Mouse (Mus musculus) ES-E14 (cell line): ENCODE results near the gene Polg2. TPM values are rescaled to one million over a fixed set of nuclear protein-coding genes. Genes with fewer than 3 reads are reported as not detected.

Source experiments
- DNase-seq: peaks from one replicate; pipeline ENCODE4 v3.0.0-alpha.2; 2013; ENCODE audit warnings: low read depth, low spot score
- H3K27ac ChIP-seq: 2 replicates; pipeline ENCODE4 v1.5.1; 2012; ENCODE audit warnings: low read depth, mild to moderate bottlenecking, low read length, moderate library complexity, mixed read lengths; ENCODE audit not compliant: poor library complexity, insufficient read depth, severe bottlenecking
- H3K36me3 ChIP-seq: 2 replicates; pipeline ENCODE4 v1.6.1; 2012; ENCODE audit warnings: mild to moderate bottlenecking, low read length, moderate library complexity, mixed read lengths; ENCODE audit not compliant: control insufficient read depth, poor library complexity, insufficient read depth, severe bottlenecking
- H3K4me1 ChIP-seq, 2 experiments: fragments of 150-350 bp in 1 of 2; sonication (generic) in 1 of 2; 2 replicates each; pipeline ENCODE4 v1.6.1; 2012; ENCODE audit warnings: low read length in 2 of 2, mild to moderate bottlenecking in 1 of 2, mixed read lengths in 1 of 2; ENCODE audit not compliant: control insufficient read depth in 2 of 2, insufficient read depth in 2 of 2, poor library complexity in 1 of 2
- H3K4me3 ChIP-seq, 2 experiments: fragments of 150-350 bp in 1 of 2; sonication (generic) in 1 of 2; 2 replicates each; pipeline ENCODE4 v1.5.1; 2012; ENCODE audit warnings: low read length in 2 of 2, low read depth in 1 of 2, mild to moderate bottlenecking in 1 of 2, mixed read lengths in 1 of 2; ENCODE audit not compliant: insufficient read depth in 1 of 2, poor library complexity in 1 of 2, severe bottlenecking in 1 of 2
- H3K9ac ChIP-seq: 2 replicates; pipeline ENCODE4 v1.6.1; 2012; ENCODE audit warnings: low read depth, mild to moderate bottlenecking, low read length, mixed read lengths; ENCODE audit not compliant: poor library complexity, insufficient read depth, severe bottlenecking
- H3K9me3 ChIP-seq: fragments of 150-350 bp; sonication (generic); 2 replicates; pipeline ENCODE4 v1.6.1; 2012; ENCODE audit warnings: low read depth, mild to moderate bottlenecking, low read length; ENCODE audit not compliant: control insufficient read depth, insufficient read depth
- CHD2 ChIP-seq: IDR thresholded peaks from 2 replicates; pipeline ENCODE4 v1.6.1; 2014; ENCODE audit warnings: mild to moderate bottlenecking, low read depth, low read length, inconsistent platforms
- HCFC1 ChIP-seq: IDR thresholded peaks from 2 replicates; pipeline ENCODE4 v1.6.1; 2012; ENCODE audit warnings: low read length, inconsistent platforms, borderline replicate concordance; ENCODE audit not compliant: insufficient read depth
- MAFK ChIP-seq: IDR thresholded peaks from 2 replicates; pipeline ENCODE4 v1.6.1; 2014; ENCODE audit warnings: mild to moderate bottlenecking, low read depth, low read length, inconsistent platforms; ENCODE audit not compliant: insufficient read depth
- ZC3H11A ChIP-seq: IDR thresholded peaks from 2 replicates; pipeline ENCODE4 v1.6.1; 2012; ENCODE audit warnings: low read depth, mild to moderate bottlenecking, inconsistent platforms, low read length, borderline replicate concordance
- ZNF384 ChIP-seq: IDR thresholded peaks from 2 replicates; pipeline ENCODE4 v1.6.1; 2012; ENCODE audit warnings: low read depth, low read length, inconsistent platforms
- in situ Hi-C, 2 experiments: fragments of 600-800 bp; cut with MboI; formaldehyde crosslinking; loops; one replicate each; pipeline ENCODE4 v1.15.1; 2025; ENCODE audit warnings: low sequenced_read_pairs in 2 of 2, inconsistent platforms in 1 of 2; ENCODE audit not compliant: unreplicated experiment in 2 of 2
- total RNA-seq: library from RNA; depleted of rRNA; stranded (reverse); fragments of 300-350 nt; gene quantifications from 2 replicates; pipeline ENCODE4 v1.2.3, GENCODE M21; 2012

The Polg2 gene
- total RNA-seq, 1 experiment = 8.7 TPM

DNA sequence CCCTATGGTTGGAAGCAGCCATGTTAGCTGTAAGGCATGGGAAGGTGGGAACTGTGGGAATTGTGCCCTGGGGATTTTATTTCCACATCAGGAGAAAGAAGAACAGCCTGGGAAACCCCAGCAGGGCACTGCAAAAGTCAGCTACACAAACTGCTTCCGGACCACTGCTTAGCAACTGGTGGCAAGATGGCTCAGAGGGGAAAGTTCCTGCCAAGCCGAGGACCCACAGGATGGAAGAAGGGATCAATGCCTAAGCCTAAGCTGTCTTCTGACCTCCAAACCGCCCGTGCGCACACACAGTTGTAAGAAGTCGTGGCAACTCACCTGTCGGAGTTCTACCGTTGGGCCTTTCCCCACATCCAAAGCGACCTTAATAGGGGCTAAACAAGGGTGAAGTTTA, 6.3 kb downstream of the Polg2 start:
- no peak overlapping the region for H3K27ac ChIP-seq
- no peak overlapping the region for H3K9ac ChIP-seq
- in situ Hi-C loops = loop anchor here in 1 of 2 experiments (10.0 kb wide), 1 partner anchor 358 kb away; no protein-coding TSS in a partner anchor
- DNase-seq = no peak
- no peak overlapping the region for H3K4me3 ChIP-seq
- no peaks in the 10 kb centered on the region for H3K9me3 ChIP-seq
- H3K36me3 ChIP-seq = peaks cover 42% of the 10 kb centered on the region
- no peaks in the 10 kb centered on the region for H3K4me1 ChIP-seq
- TF ChIP-seq ZNF384 (no peak), ZC3H11A (no peak), CHD2 (no peak), HCFC1 (no peak), MAFK (no peak)

DNA sequence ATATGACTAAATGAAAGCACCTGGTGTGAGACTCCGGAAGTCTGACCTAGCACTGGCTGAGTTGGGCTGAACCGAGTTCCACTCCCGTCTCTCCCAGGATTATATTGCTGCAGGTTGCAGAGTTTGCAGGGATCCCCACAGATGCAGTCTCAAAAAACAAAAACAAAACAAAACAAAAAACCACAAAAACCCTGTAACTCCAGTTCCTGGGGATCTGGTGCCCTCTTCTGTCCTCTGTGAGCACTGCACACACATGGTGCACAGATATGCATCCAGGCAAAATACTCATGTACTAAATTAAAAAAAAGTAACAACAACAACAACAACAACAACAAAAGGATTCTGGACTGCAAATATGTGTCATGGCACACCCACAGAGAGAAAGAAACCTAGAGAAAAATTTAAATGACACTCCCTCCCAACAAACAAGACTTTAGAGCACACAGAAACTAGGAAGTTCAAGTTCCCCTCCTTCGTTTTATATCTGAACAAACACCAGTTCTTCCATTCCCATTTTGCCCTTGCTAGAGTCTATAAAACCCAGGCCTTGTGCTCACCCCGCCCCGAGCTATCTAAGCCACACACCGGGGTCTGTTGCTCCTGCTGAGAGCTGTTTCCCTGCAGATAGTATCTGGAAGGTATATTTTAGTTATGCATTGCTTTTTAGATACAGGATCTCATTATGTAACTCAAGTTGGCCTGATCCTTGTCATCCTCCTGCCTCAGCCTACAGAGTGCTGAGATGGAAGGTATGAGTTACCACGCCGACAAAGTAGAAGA, 9.0 kb downstream of the Polg2 start:
- TF ChIP-seq ZC3H11A (peak; percentile 63; the same call in 1 of the 2 replicates), ZNF384 (0 out of 2 replicates have a peak, but pooled peaks have one; percentile 12), MAFK (no peak)
- Histone ChIP-seq H3K36me3 (peaks cover 41% of the 10 kb centered on the region), H3K27ac (no peak overlapping the region), H3K4me3 (no peak overlapping the region), H3K4me1 (no peaks in the 10 kb centered on the region), H3K9ac (no peak overlapping the region), H3K9me3 (no peaks in the 10 kb centered on the region)
- in situ Hi-C loops = loop anchor here in 1 of 2 experiments (10.0 kb wide), 1 partner anchor 356 kb away; no protein-coding TSS in a partner anchor
- DNase-seq = no peak

DNA sequence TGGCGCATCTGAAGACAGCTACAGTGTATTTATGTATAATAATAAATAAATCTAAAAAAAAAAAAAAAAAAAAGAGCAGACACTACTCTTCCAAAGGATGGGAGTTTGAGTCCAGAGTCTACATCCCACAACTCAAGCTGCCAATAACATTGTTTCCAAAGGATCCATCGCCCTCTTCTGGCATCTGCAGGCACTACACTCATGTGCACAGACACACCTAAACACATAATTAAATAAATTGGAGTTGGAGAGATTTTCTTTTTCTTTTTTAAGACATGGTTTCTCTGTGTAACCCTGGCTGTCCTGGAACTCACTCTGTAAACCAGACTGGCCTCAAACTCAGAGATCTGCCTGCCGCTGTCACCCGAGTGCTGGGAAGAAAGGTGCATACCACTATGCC, 11.8 kb downstream of the Polg2 start:
- TF ChIP-seq CHD2 (no peak), MAFK (no peak), ZC3H11A (no peak)
- Histone ChIP-seq H3K9ac (no peak overlapping the region), H3K4me1 (peaks cover 0 to 4% of the 10 kb centered on the region in 2 experiments; a peak in 1 of 4 replicates), H3K9me3 (no peaks in the 10 kb centered on the region), H3K36me3 (peaks cover 25% of the 10 kb centered on the region), H3K4me3 (no peak overlapping the region), H3K27ac (no peak overlapping the region)
- in situ Hi-C loops = no loop called here
- DNase-seq = no peak

DNA sequence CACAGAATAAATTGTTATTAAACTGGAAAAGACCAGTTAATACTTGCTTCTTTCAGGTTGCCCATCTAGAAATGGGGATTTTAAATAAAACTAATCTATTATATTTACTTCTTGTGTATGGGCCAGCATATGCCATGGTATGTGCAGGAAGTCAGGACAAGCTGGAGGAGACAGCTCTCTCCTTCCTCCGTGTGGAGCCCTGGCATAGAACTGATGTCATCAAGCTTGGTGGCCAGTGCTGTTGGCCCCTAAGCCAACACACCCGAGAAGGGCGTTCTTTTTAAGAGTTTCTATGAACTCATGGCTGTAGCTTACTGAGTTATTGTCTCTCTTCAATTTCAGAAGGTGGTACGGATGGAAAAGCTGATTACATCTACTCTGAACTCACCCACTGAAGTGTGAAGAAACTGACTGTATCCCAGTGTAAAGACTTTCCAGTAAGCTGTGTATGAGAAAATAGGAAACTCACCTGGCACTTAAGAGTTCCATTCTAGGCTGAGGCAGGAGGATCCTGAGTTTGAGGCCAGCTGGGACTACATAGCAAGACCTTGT, 12.7 kb downstream of the Polg2 start:
- Histone ChIP-seq H3K4me1 (peaks cover 4 to 12% of the 10 kb centered on the region in 2 experiments; a peak in 3 of 4 replicates), H3K36me3 (peaks cover 21% of the 10 kb centered on the region), H3K4me3 (no peak overlapping the region), H3K9me3 (no peaks in the 10 kb centered on the region), H3K27ac (no peak overlapping the region), H3K9ac (no peak overlapping the region)
- DNase-seq = no peak
- in situ Hi-C loops = no loop called here
- TF ChIP-seq HCFC1 = no peak
- TF ChIP-seq MAFK = no peak
- TF ChIP-seq CHD2 = no peak
- no peak for TF ChIP-seq ZC3H11A
- TF ChIP-seq ZNF384 = no peak

DNA sequence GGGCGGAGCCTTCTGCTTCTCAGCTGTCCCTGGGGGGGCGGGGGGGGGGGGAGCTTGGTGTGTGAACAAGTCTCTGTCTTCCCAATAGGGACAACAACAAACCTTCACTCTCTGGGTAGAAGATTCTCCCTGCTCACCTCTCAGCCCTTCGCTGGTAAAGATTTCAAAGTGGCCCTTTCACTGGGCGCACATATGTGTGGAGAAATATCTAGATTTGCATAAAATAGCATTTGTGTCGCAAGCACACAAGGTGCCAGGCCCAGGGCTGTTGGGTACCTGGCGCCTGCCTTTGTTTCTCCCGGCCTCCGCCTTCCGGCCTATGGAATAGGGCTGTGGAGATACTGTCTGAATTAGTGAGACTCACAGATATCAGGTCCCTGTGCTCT, 16.5 kb downstream of the Polg2 start:
- DNase-seq = no peak
- in situ Hi-C loops = no loop called here
- no peaks in the 10 kb centered on the region for H3K9me3 ChIP-seq
- no peak overlapping the region for H3K9ac ChIP-seq
- H3K4me1 ChIP-seq = peaks cover 4 to 13% of the 10 kb centered on the region in 2 experiments; a peak in 3 of 4 replicates
- H3K4me3 ChIP-seq = no peak overlapping the region
- H3K27ac ChIP-seq = no peak overlapping the region
- no peak for TF ChIP-seq ZC3H11A
- peaks cover 7% of the 10 kb centered on the region for H3K36me3 ChIP-seq
